Mouse (Mus musculus) heart, postnatal 14 days (tissue): ENCODE measurements around the gene Col27a1. TPM values are rescaled to one million over a fixed set of nuclear protein-coding genes. Genes with fewer than 3 reads are reported as not detected.

Source experiments
- DNase-seq, 2 experiments: peaks; one replicate each; pipeline ENCODE4 v3.0.0; 2021 to 2022
- intact Hi-C: fragments of 180-260 bp; cut with DNase I; formaldehyde crosslinking; loops from one replicate; pipeline ENCODE4 v1.15.1; 2025
- microRNA-seq, 2 experiments: library from miRNA; unstranded; fragments of <30 nt; microRNA quantifications; one replicate each; pipeline ENCODE4 v1.2.0; 2021 to 2022
- total RNA-seq, 2 experiments: library from RNA; stranded (reverse); gene quantifications; 2 replicates each; pipeline ENCODE4 v1.2.3; 2021

Col27a1 gene
- total RNA-seq, 2 experiments from 2014 or later, result 2.4 to 3.4 TPM

- peak; percentile 56 to 57 for DNase-seq
- intact Hi-C loops, result no loop called here
Measured at GRCm38 (mm10) chr4:63355877-63356665, 142.3 kb downstream of the Col27a1 start, which contains the start of gene Orm3. TSS of gene Orm3 (plus strand) at chr4:63356162.

GRCm38 (mm10) chr4:63356981-63357570 lies 143.3 kb downstream of the Col27a1 start:
- no peak for DNase-seq
- intact Hi-C loops, result no loop called here

GRCm38 (mm10) chr4:63359861-63360260 lies 146.1 kb downstream of the Col27a1 start:
- DNase-seq, result no peak
- intact Hi-C loops, result loop anchor here (10.0 kb wide), 1 partner anchor 135 kb away; the partner anchor contains the start of gene Whrn

- peak; percentile 53 to 55 for DNase-seq
- intact Hi-C loops, result loop anchor here (10.0 kb wide), 1 partner anchor 133 kb away; the partner anchor contains the start of gene Whrn
Measured at GRCm38 (mm10) chr4:63362150-63362549, 148.3 kb downstream of the Col27a1 start, which contains the start of gene Orm2. TSS of gene Orm2 (plus strand) at chr4:63362449.

GRCm38 (mm10) chr4:63368577-63368976 lies 154.8 kb downstream of the Col27a1 start:
- DNase-seq, result peak; percentile 86 to 95
- intact Hi-C loops, result loop anchor here (2.0 to 10.0 kb wide), 2 partner anchors 40 to 126 kb away; partner anchors contain the start of gene Whrn

- intact Hi-C loops, result loop anchor here (2.0 kb wide), 1 partner anchor 578 kb away; no protein-coding TSS in a partner anchor
- DNase-seq, result no peak
Measured at GRCm38 (mm10) chr4:63370897-63371296, 157.1 kb downstream of the Col27a1 start.

- DNase-seq, result peak in 1 of 2 experiments; percentile 46
- intact Hi-C loops, result loop anchor here (2.0 kb wide), 1 partner anchor 577 kb away; no protein-coding TSS in a partner anchor
Measured at GRCm38 (mm10) chr4:63371890-63372289, 158.1 kb downstream of the Col27a1 start.

GRCm38 (mm10) chr4:63373404-63373803 lies 159.6 kb downstream of the Col27a1 start:
- intact Hi-C loops, result no loop called here
- DNase-seq, result no peak

GRCm38 (mm10) chr4:63374331-63374730 lies 160.5 kb downstream of the Col27a1 start:
- DNase-seq, result no peak
- intact Hi-C loops, result no loop called here

GRCm38 (mm10) chr4:63375367-63375766 lies 161.6 kb downstream of the Col27a1 start:
- peak; percentile 52 to 70 for DNase-seq
- intact Hi-C loops, result no loop called here

GRCm38 (mm10) chr4:63377483-63377882 lies 163.7 kb downstream of the Col27a1 start:
- intact Hi-C loops, result no loop called here
- no peak for DNase-seq

GRCm38 (mm10) chr4:63382676-63383369 lies 169.0 kb downstream of the Col27a1 start:
- intact Hi-C loops, result no loop called here
- no peak for DNase-seq

GRCm38 (mm10) chr4:63383474-63383873 lies 169.7 kb downstream of the Col27a1 start:
- intact Hi-C loops, result no loop called here
- DNase-seq, result no peak

- no peak for DNase-seq
- intact Hi-C loops, result no loop called here
Measured at GRCm38 (mm10) chr4:63384262-63384661, 170.5 kb downstream of the Col27a1 start.

Small RNAs within 50 kb of the gene (microRNA-seq; reads per million reads assigned to microRNA genes)
- gene Mir455, result 1,268 to 2,532 reads per million in 2 experiments

Other genes starting within 250 kb of the Col27a1 start
- gene Zfp618, start 248.4 kb upstream of the Col27a1 start, total RNA-seq, result 1 to 10 TPM; 1.6 to 1.8 TPM
- not detected for gene Ambp, start 59.2 kb upstream of the Col27a1 start, total RNA-seq
- gene Kif12, start 41.9 kb upstream of the Col27a1 start, total RNA-seq, result not detected
- gene Orm1, start 130.6 kb downstream of the Col27a1 start, total RNA-seq, result under 1 TPM; 0.50 to 0.78 TPM
- gene Orm3, start 142.2 kb downstream of the Col27a1 start, total RNA-seq, result 1 to 10 TPM in 1 of 2 experiments, under 1 TPM in 1; 0.49 to 1.4 TPM
- under 1 TPM in 1 of 2 experiments, not detected in 1; 0.29 TPM for gene Orm2, start 148.4 kb downstream of the Col27a1 start, total RNA-seq
- gene Akna, start 189.3 kb downstream of the Col27a1 start, total RNA-seq, result 1 to 10 TPM; 4.3 to 6.2 TPM